Mouse (Mus musculus) forebrain, postnatal 0 days (tissue): ENCODE data around the gene Ctdnep1. TPM values are rescaled to one million over a fixed set of nuclear protein-coding genes. Genes with fewer than 3 reads are reported as not detected.

ENCODE experiments used
- ATAC-seq: fragments of 200-750 bp; cut with Nextera tagmentation; 2 replicates; pipeline ENCODE4 v1.8.0; 2017; ENCODE audit warnings: mild to moderate bottlenecking, moderate library complexity
- DNase-seq: peaks from one replicate; pipeline ENCODE4 v3.0.0-alpha.2; 2015
- H3K27ac ChIP-seq: fragments of 300-500 bp; sonication (generic); 2 replicates; pipeline ENCODE4 v1.5.1; 2014; ENCODE audit warnings: low read depth, mild to moderate bottlenecking, antibody characterized with exemption, low read length, moderate library complexity, mixed read lengths
- H3K27me3 ChIP-seq: fragments of 300-500 bp; sonication (generic); 2 replicates; pipeline ENCODE4 v1.6.1; 2014; ENCODE audit warnings: mild to moderate bottlenecking, low read length, mixed read lengths; ENCODE audit not compliant: insufficient read depth
- H3K36me3 ChIP-seq: fragments of 300-500 bp; sonication (generic); 2 replicates; pipeline ENCODE4 v1.6.1; 2014; ENCODE audit warnings: mild to moderate bottlenecking, moderate library complexity; ENCODE audit not compliant: insufficient read depth
- H3K4me1 ChIP-seq: fragments of 300-500 bp; sonication (generic); 2 replicates; pipeline ENCODE4 v1.6.1; 2014; ENCODE audit warnings: antibody characterized with exemption; ENCODE audit not compliant: insufficient read depth
- H3K4me2 ChIP-seq: fragments of 300-500 bp; sonication (generic); 2 replicates; pipeline ENCODE4 v1.6.1; 2014; ENCODE audit warnings: low read depth, mild to moderate bottlenecking, moderate library complexity
- H3K4me3 ChIP-seq: fragments of 300-500 bp; sonication (generic); 2 replicates; pipeline ENCODE4 v1.5.1; 2014; ENCODE audit warnings: low read depth, low read length, mixed read lengths
- H3K9ac ChIP-seq: fragments of 300-500 bp; sonication (generic); 2 replicates; pipeline ENCODE4 v1.6.1; 2014; ENCODE audit warnings: mild to moderate bottlenecking
- H3K9me3 ChIP-seq: fragments of 300-500 bp; sonication (generic); 2 replicates; pipeline ENCODE4 v1.6.1; 2016; ENCODE audit warnings: low read length
- CTCF ChIP-seq: sonication (generic); IDR thresholded peaks from 2 replicates; pipeline ENCODE4 v1.5.1; 2016; ENCODE audit warnings: antibody characterized with exemption, control low read depth, low read depth
- WGBS: fragments of 180-500 bp; shearing (Covaris S2); extraction: QIAGEN DNeasy Blood & Tissue Kit; methylation state at CpG from one replicate; pipeline ENCODE4 v1.1.7; 2014; 5-methylcytosine and 5-hydroxymethylcytosine counted together
- polyA plus RNA-seq: library from polyadenylated mRNA; unstranded; fragments of >200 nt; fragmentation: Nextera tagmentation; extraction: Ambion mirVana; gene quantifications from 2 replicates; pipeline ENCODE4 v1.2.1, GENCODE M21; 2015
- total RNA-seq: library from RNA; depleted of rRNA; stranded (reverse); fragments of >200 nt; gene quantifications from 2 replicates; pipeline ENCODE4 v1.2.3, GENCODE M21; 2014

Ctdnep1 gene
- total and polyA plus RNA-seq, 2 experiments from 2014 or later, result 23.2 to 41.4 TPM

DNA sequence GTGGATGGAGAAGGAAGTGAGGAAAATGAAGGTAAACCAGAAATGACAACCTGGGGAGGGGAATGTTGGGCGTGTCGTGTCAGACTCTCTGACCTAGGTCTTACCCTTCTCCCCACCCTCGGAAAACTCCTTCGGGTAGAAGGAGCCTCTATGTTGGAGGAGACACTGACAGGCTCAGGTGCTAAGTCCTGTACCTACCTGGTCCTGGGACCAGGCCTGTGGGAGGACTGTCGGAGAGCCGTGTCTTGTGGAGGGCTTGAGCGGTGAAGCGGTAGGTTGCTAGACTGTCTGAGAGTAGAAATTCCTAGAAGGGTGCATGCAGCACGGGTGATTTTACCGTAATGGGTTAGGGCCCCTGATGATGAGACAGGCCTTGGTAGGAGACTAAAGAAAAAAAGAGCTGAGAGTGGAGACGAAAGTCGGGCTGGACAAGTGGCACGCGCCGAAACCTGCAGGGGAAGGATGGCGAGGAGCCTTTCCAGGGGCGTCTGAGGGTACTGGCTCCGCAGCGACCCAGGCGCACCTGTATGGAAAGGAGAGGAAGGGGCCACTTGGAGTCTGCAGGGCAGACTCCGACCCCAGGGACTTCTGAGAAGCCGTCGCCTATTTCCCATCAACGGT lies 16.2 kb upstream of the Ctdnep1 start, which contains the start of gene Cldn7:
Gene Cldn7 (plus strand): TSS at position 130 of the 621 bp plus-strand sequence.
- DNase-seq, result no peak
- Histone ChIP-seq H3K4me3 (0 out of 2 replicates have a peak within 1 kb of the TSS, but pooled peaks have one; percentile 3), H3K9me3 (no peaks in the 10 kb centered on the region), H3K27ac (no peak within 1 kb of the TSS), H3K27me3 (peaks cover 49% of the 10 kb centered on the region), H3K36me3 (peaks cover 18% of the 10 kb centered on the region), H3K9ac (no peak within 1 kb of the TSS), H3K4me2 (no peak within 1 kb of the TSS), H3K4me1 (0 out of 2 replicates have a peak, but pooled peaks cover 3% of the 10 kb centered on the region)
- no peak for TF ChIP-seq CTCF
- no peak for ATAC-seq
- 9% methylated on average over 24 of the region's 24 CpGs for WGBS

DNA sequence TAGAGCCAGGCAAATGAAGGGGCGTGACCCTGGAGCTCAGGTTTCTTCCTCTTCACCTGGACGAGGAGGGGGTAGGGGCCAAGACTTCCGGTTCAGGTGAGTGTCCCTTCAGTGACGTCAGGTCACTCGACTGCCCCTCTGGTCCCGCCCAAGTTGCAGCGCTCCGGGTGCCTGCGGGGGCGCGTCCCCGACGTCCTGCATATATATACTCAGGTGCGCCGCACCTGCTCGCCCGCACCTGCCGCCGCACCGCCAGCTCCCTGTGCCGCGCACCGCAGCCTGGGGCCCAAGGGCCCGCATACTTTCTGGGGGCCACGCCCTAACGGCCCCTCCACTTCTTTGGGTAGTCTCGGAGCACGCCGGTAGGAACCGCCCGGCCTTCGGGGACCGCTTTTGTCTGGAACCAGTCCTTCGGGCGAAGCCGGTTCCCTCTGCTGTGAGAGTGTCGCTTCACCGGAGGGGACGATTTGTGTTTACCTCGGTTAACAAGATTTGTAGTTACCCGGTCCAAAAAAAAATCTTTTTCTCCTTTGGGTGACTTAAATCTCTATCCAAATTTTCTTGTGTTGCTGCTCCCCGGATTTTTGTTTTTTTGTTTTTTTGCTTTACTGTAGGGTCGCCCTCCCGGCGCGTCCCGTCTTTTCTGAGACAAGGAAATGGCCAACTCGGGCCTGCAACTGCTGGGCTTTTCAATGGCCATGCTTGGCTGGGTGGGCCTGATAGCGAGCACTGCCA lies 15.5 kb upstream of the Ctdnep1 start:
- peaks cover 49% of the 10 kb centered on the region for H3K27me3 ChIP-seq
- no peaks in the 10 kb centered on the region for H3K9me3 ChIP-seq
- no peak overlapping the region for H3K27ac ChIP-seq
- H3K36me3 ChIP-seq, result peaks cover 25% of the 10 kb centered on the region
- H3K4me1 ChIP-seq, result 0 out of 2 replicates have a peak, but pooled peaks cover 3% of the 10 kb centered on the region
- no peak for ATAC-seq
- TF ChIP-seq CTCF, result no peak
- DNase-seq, result no peak
- H3K4me3 ChIP-seq, result 0 out of 2 replicates have a peak overlapping the region, but pooled peaks have one; percentile 3
- WGBS, result 3% methylated on average over 49 of the region's 49 CpGs
- H3K9ac ChIP-seq, result no peak overlapping the region
- no peak overlapping the region for H3K4me2 ChIP-seq

DNA sequence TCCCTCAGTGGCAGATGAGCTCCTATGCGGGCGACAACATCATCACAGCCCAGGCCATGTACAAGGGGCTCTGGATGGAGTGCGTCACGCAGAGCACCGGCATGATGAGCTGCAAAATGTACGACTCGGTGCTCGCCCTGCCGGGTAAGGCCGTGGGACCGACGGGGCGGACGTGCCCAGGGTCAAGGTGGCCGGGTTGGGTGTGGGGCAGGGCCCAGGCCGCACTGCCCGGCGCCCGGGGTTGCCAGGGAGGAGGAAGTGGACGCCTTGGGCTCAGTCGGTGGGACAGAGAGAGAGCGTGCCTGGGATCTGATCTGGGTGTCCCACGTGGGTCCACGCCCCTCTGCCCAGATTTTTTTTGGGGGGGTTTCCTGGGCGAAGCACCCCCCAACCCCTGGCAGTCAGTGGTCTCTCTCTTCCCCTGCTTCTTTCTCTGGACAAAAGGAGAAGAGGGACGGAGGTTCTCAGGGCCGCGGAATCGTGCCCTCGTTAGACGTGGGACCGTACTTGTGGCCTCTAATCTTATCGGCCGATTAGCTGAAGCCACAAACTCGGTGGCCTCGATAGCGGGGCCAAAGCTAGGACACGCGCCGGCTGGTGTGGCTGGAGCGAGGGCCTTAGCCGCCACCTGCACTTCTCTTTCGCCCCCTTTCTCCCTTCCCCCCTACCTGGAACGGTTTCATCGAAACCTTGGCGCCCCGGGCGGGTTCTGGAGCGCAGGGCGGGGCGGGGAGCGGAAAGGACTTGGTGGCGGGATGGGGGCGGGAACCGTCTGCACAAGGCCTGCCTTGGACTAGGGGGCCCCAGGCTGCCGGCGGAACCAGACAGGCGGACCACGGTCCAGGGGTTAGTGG lies 14.7 kb upstream of the Ctdnep1 start:
- Histone ChIP-seq H3K27ac (no peak overlapping the region), H3K9me3 (no peaks in the 10 kb centered on the region), H3K4me1 (0 out of 2 replicates have a peak, but pooled peaks cover 3% of the 10 kb centered on the region), H3K36me3 (peaks cover 28% of the 10 kb centered on the region), H3K9ac (0 out of 2 replicates have a peak overlapping the region, but pooled peaks have one; percentile 6), H3K27me3 (peaks cover 42% of the 10 kb centered on the region), H3K4me3 (peak overlapping the region; percentile 24), H3K4me2 (peak overlapping the region; percentile 35)
- TF ChIP-seq CTCF, result no peak
- no peak for ATAC-seq
- 3% methylated on average over 59 of the region's 59 CpGs for WGBS
- DNase-seq, result no peak

DNA sequence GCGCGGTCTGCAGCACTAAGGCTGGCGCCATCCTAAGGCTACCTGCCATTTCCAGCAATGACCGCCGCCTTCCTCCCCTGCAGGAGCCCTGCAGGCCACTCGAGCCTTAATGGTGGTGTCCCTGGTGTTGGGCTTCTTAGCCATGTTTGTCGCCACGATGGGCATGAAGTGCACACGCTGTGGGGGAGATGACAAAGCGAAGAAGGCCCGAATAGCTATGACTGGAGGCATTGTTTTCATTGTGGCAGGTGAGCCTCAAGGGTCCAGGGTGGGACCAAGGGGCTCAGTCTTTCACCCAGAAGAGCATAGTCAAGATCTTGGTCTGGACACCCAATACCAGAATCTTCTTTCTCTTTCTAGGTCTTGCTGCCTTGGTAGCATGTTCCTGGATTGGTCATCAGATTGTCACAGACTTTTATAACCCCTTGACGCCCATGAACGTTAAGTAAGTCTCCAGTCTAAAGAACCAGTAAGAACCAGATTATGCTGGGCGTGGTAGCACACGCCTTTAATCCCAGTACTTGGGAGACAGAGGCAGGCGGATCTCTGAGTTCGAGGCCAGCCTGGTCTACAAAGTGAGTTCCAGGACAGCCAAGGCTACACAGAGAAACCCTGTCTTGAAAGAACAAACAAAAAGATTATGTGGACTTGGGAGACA lies 14.0 kb upstream of the Ctdnep1 start:
- H3K4me2 ChIP-seq, result peak overlapping the region; percentile 35
- peaks cover 42% of the 10 kb centered on the region for H3K27me3 ChIP-seq
- no peak overlapping the region for H3K9ac ChIP-seq
- ATAC-seq (peak; percentile 16; the same call in 1 of the 2 replicates), DNase-seq (no peak)
- H3K4me3 ChIP-seq, result peak overlapping the region; percentile 24; the same call in 1 of the 2 replicates
- H3K27ac ChIP-seq, result no peak overlapping the region
- no peaks in the 10 kb centered on the region for H3K9me3 ChIP-seq
- 0 out of 2 replicates have a peak, but pooled peaks cover 3% of the 10 kb centered on the region for H3K4me1 ChIP-seq
- WGBS, result 37% methylated on average over 17 of the region's 17 CpGs
- H3K36me3 ChIP-seq, result peaks cover 33% of the 10 kb centered on the region
- no peak for TF ChIP-seq CTCF

DNA sequence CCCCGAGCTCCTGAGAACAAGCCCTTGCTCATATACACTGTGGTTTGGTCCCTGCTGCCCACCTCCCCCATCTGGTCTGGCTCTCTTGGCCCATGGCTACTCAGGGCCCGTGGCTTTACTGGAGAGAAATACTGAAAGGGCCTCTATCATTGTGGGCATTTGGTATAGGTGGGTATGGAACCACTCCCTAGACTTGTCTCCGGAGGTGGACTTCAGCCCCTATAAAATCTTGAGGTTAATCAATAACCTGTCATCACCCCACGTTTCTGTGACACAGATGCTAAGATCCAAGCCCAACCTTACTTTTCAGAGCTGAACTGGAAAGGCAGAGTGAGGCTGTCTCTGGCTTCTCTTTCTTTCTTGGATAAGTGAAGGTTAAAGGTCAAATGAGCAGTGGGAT lies 12.2 kb upstream of the Ctdnep1 start:
- peaks cover 49% of the 10 kb centered on the region for H3K36me3 ChIP-seq
- H3K27ac ChIP-seq, result no peak overlapping the region
- TF ChIP-seq CTCF, result no peak
- peaks cover 35% of the 10 kb centered on the region for H3K27me3 ChIP-seq
- H3K4me3 ChIP-seq, result no peak overlapping the region
- 92% methylated on average over 4 of the region's 4 CpGs for WGBS
- ATAC-seq (no peak), DNase-seq (no peak)
- no peaks in the 10 kb centered on the region for H3K9me3 ChIP-seq
- no peak overlapping the region for H3K4me2 ChIP-seq
- H3K4me1 ChIP-seq, result 0 out of 2 replicates have a peak, but pooled peaks cover 3% of the 10 kb centered on the region
- no peak overlapping the region for H3K9ac ChIP-seq

DNA sequence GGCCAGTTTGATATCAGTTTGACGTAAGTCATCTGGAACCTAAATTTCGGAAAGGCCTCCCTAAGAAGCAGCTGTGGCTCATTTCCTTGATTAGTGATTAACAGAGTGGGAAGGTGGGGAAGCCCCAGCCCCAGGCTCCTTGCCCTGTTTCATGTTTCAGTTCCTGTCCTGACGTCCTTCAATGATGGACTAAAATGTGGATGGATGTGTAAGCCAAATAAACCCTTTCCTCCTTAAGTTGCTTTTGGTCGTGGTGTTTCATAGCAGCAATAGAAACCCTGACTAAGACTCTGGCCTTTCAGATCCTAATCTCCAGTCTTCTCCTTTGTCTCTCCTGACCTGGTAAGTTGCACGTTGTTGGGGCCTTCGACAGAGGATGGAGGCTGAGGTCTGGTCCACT lies 10.7 kb upstream of the Ctdnep1 start:
- Histone ChIP-seq H3K27ac (no peak overlapping the region), H3K9ac (no peak overlapping the region), H3K36me3 (peaks cover 64% of the 10 kb centered on the region), H3K4me1 (0 out of 2 replicates have a peak, but pooled peaks cover 3% of the 10 kb centered on the region), H3K9me3 (no peaks in the 10 kb centered on the region), H3K27me3 (peaks cover 23% of the 10 kb centered on the region), H3K4me3 (no peak overlapping the region), H3K4me2 (no peak overlapping the region)
- DNase-seq, result no peak
- no peak for TF ChIP-seq CTCF
- WGBS, result 90% methylated on average over 6 of the region's 6 CpGs
- no peak for ATAC-seq
